Mouse (Mus musculus): ENCODE data around the gene Ptpn11.
"Not testable (repeated sequence)": the region's sequence is repeated elsewhere in the genome, so short reads cannot be mapped to it uniquely, and the experiment has no call there.

Gene Ptpn11

GRCm38 (mm10) chr5:121226845-121227244 is 35.6 kb upstream of the Ptpn11 start:
- Histone ChIP-seq H3K4me3 (replicated peaks; ENCODE audit: low read length) (no peak overlapping the region), H3K9me3 (ENCODE audit: low read length) (no peaks in the 10 kb centered on the region), H3K36me3 (ENCODE audit: insufficient read depth, low read length) (no peaks in the 10 kb centered on the region), H3K27me3 (ENCODE audit: insufficient read depth, low read length) (peaks cover 3% of the 10 kb centered on the region; the same call in 1 of the 2 replicates), H3K4me1 (replicated peaks; ENCODE audit: low read depth, low read length) (peaks cover 15% of the 10 kb centered on the region)
- TF ChIP-seq NANOG (IDR thresholded peaks at IDR 0.05; ENCODE audit: borderline replicate concordance, low read length): no peak
- TF ChIP-seq CTCF (conservative IDR thresholded peaks at IDR 0.05; ENCODE audit: low read length): 0 out of 2 replicates have a peak, but pooled peaks have one; percentile 14

DNA sequence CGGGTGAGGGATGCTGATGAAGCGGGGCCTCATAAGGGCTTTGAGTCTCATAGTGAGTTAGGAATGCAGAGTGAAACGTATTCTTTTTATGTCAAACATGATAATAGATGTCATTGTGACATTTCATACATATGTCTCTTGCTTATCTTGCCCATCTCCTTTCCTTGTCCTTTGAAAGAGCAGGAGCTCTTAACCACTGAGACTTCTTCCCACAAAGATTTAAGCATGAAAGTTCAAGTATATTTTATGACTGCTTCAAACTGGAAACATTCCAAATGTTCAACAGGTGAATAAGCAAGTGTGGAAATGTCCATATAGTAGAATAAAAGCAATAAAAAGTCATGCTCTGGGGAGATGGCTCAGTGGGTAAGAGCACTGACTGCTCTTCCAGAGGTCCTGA is 35.2 kb upstream of the Ptpn11 start:
- Histone ChIP-seq H3K9me3 (ENCODE audit: low read length) (no peaks in the 10 kb centered on the region), H3K27me3 (ENCODE audit: insufficient read depth, low read length) (peaks cover 8% of the 10 kb centered on the region), H3K36me3 (ENCODE audit: insufficient read depth, low read length) (no peaks in the 10 kb centered on the region), H3K4me1 (replicated peaks; ENCODE audit: low read depth, low read length) (peaks cover 19% of the 10 kb centered on the region), H3K4me3 (replicated peaks; ENCODE audit: low read length) (no peak overlapping the region)
- TF ChIP-seq POU5F1 (IDR thresholded peaks at IDR 0.05; ENCODE audit: borderline replicate concordance, low read length) (no peak), NANOG (IDR thresholded peaks at IDR 0.05; ENCODE audit: borderline replicate concordance, low read length) (no peak), CTCF (conservative IDR thresholded peaks at IDR 0.05; ENCODE audit: low read length) (no peak)

DNA sequence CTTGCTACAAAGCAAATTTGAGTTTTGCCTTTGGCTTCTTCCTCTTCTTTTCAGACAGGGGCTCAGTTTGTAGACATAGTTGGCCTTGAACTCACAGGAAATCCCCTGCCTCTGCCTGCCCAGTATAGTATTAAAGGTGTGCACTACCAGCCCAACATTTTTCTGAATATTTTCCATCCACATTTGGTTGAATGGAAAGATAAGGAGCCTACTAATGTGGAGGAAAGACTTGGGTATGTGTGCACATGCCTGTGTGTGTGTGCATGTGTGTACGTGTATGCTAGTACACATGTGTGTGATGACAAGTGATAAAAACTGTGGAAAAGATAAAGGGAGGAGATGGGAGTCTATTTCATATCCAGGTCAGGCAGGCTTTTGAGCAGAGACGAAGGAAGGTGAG is 34.7 kb upstream of the Ptpn11 start:
- TF ChIP-seq POU5F1 (IDR thresholded peaks at IDR 0.05; ENCODE audit: borderline replicate concordance, low read length) (no peak), CTCF (conservative IDR thresholded peaks at IDR 0.05; ENCODE audit: low read length) (no peak), NANOG (IDR thresholded peaks at IDR 0.05; ENCODE audit: borderline replicate concordance, low read length) (no peak)
- Histone ChIP-seq H3K4me3 (replicated peaks; ENCODE audit: low read length) (no peak overlapping the region), H3K36me3 (ENCODE audit: insufficient read depth, low read length) (no peaks in the 10 kb centered on the region), H3K9me3 (ENCODE audit: low read length) (no peaks in the 10 kb centered on the region), H3K4me1 (replicated peaks; ENCODE audit: low read depth, low read length) (peaks cover 21% of the 10 kb centered on the region), H3K27me3 (ENCODE audit: insufficient read depth, low read length) (peaks cover 9% of the 10 kb centered on the region)

GRCm38 (mm10) chr5:121224856-121225255 is 33.7 kb upstream of the Ptpn11 start:
- Histone ChIP-seq H3K4me3 (replicated peaks; ENCODE audit: low read length) (no peak overlapping the region), H3K27me3 (ENCODE audit: insufficient read depth, low read length) (peaks cover 9% of the 10 kb centered on the region), H3K4me1 (replicated peaks; ENCODE audit: low read depth, low read length) (peaks cover 18% of the 10 kb centered on the region), H3K9me3 (ENCODE audit: low read length) (no peaks in the 10 kb centered on the region), H3K36me3 (ENCODE audit: insufficient read depth, low read length) (no peaks in the 10 kb centered on the region)
- no peak for TF ChIP-seq NANOG (IDR thresholded peaks at IDR 0.05; ENCODE audit: borderline replicate concordance, low read length)
- no peak for TF ChIP-seq CTCF (conservative IDR thresholded peaks at IDR 0.05; ENCODE audit: low read length)
- no peak for TF ChIP-seq POU5F1 (IDR thresholded peaks at IDR 0.05; ENCODE audit: borderline replicate concordance, low read length)

DNA sequence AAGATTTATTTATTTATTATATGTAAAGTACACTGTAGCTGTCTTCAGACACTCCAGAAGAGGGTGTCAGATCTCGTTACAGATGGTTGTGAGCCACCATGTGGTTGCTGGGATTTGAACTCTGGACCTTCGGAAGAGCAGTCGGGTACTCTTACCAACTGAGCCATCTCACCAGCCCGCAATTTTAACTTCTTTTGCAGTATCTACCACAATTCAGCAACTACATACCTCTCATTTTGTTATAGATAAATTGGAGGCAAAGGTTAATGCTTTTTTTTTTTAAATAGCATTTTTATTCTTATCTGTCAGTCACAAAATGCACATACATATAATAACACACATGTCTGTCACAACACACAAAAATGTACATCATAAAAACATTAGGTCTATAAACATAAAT is 32.8 kb upstream of the Ptpn11 start:
- H3K36me3 ChIP-seq (ENCODE audit: insufficient read depth, low read length); H3K27me3 ChIP-seq (ENCODE audit: insufficient read depth, low read length); H3K4me3 ChIP-seq (replicated peaks; ENCODE audit: low read length); H3K9me3 ChIP-seq (ENCODE audit: low read length): not testable (repeated sequence)
- H3K4me1 ChIP-seq (replicated peaks; ENCODE audit: low read depth, low read length): peaks cover 22% of the 10 kb centered on the region

- no peak for TF ChIP-seq NANOG (IDR thresholded peaks at IDR 0.05; ENCODE audit: borderline replicate concordance, low read length)
- no peak for TF ChIP-seq POU5F1 (IDR thresholded peaks at IDR 0.05; ENCODE audit: borderline replicate concordance, low read length)
- TF ChIP-seq CTCF (conservative IDR thresholded peaks at IDR 0.05; ENCODE audit: low read length): no peak
- Histone ChIP-seq H3K4me3 (replicated peaks; ENCODE audit: low read length) (peak overlapping the region; percentile 62), H3K27me3 (ENCODE audit: insufficient read depth, low read length) (peaks cover 9% of the 10 kb centered on the region), H3K4me1 (replicated peaks; ENCODE audit: low read depth, low read length) (peaks cover 22% of the 10 kb centered on the region), H3K36me3 (ENCODE audit: insufficient read depth, low read length) (no peaks in the 10 kb centered on the region), H3K9me3 (ENCODE audit: low read length) (no peaks in the 10 kb centered on the region)
These were observed 30.2 kb upstream of the Ptpn11 start for GRCm38 (mm10) chr5:121221328-121221850.

DNA sequence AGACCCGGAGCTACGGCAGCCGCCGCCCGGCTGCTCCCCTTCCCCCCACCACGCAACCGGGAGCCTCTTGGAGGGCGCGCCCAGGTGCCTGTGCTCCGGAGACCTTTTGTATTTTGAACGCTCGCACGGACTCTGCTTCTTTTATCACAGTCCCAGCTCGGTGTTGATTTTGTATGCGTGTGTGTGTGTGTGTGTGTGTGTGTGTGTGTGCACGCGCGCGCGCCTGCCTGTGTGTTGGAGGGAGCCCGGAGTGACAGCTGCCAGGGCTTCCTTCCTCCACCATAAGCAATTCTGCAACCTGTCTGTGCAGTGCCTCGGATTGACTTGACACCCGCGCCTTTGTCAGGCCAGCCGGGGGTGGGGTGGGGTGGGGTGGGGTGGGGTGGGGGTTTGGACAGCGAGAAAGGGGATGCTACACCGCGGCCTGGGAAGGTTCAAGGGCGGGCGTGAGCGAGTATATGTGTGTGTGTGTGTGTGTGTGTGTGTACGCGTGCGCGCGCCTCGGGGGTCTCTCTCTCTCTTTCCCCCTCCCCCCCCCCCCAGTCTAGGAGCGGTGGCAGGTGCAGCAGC is 29.6 kb upstream of the Ptpn11 start:
- Histone ChIP-seq H3K9me3 (ENCODE audit: low read length) (no peaks in the 10 kb centered on the region), H3K27me3 (ENCODE audit: insufficient read depth, low read length) (peaks cover 9% of the 10 kb centered on the region), H3K4me1 (replicated peaks; ENCODE audit: low read depth, low read length) (peaks cover 22% of the 10 kb centered on the region), H3K4me3 (replicated peaks; ENCODE audit: low read length) (peak overlapping the region; percentile 97), H3K36me3 (ENCODE audit: insufficient read depth, low read length) (no peaks in the 10 kb centered on the region)
- TF ChIP-seq POU5F1 (IDR thresholded peaks at IDR 0.05; ENCODE audit: borderline replicate concordance, low read length) (no peak), CTCF (conservative IDR thresholded peaks at IDR 0.05; ENCODE audit: low read length) (no peak), NANOG (IDR thresholded peaks at IDR 0.05; ENCODE audit: borderline replicate concordance, low read length) (no peak)

DNA sequence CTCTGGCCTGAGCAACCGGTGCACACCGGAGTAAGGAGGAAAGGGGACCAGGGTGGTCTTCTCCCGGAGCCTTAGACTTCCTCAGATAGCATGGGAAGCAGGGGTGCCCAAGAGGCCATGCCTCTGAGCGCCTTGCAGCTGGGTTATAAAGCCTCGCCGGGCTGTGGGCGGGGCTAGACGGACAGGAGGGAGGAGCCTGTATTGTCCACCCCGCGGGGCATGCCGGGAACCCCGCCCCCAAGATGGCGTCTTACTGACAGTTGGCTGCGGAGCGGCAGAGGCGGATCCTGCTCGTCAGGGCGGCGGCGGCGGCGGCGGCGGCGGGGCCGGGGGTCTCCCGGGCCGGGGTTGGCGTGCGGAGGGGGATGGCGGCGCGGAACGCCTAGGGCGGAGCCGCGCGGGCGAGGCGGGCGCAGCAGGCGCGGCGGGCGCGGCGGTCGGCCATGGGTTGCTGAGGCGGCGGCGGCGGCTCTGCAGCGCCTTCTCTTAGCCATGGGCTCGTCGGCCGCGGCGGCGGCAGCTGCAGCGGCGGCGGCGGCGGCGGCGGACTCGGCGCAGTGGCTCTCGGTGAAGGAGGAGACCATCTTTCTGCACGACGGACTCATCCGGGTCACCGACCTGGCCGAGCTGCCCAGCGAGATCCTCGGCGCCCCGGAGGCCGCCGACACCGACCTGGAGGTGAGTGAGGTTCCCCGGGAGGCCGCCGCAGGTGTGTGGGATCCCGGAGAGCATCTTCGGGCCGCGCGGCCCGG is 29.0 kb upstream of the Ptpn11 start, which contains the start of gene Hectd4:
Gene Hectd4, plus strand, starts transcription at position 240 of the 752 bp plus-strand sequence.
- H3K4me1 ChIP-seq (replicated peaks; ENCODE audit: low read depth, low read length): peaks cover 20% of the 10 kb centered on the region
- no peaks in the 10 kb centered on the region for H3K36me3 ChIP-seq (ENCODE audit: insufficient read depth, low read length)
- TF ChIP-seq POU5F1 (IDR thresholded peaks at IDR 0.05; ENCODE audit: borderline replicate concordance, low read length) (no peak), CTCF (conservative IDR thresholded peaks at IDR 0.05; ENCODE audit: low read length) (no peak), NANOG (IDR thresholded peaks at IDR 0.05; ENCODE audit: borderline replicate concordance, low read length) (no peak)
- H3K4me3 ChIP-seq (replicated peaks; ENCODE audit: low read length): peak within 1 kb of the TSS; percentile 97
- H3K27me3 ChIP-seq (ENCODE audit: insufficient read depth, low read length): peaks cover 9% of the 10 kb centered on the region
- no peaks in the 10 kb centered on the region for H3K9me3 ChIP-seq (ENCODE audit: low read length)

Data from E14TG2a.4 (cell line).